Mouse (Mus musculus): Measurements from ENCODE around the gene Slc25a1.

The Slc25a1 gene

GRCm38 (mm10) chr16:17921325-17922162, 6.5 kb downstream of the Slc25a1 start:
- peak; percentile 97 for DNase-seq

- no peak for DNase-seq
These were observed 7.4 kb downstream of the Slc25a1 start for GRCm38 (mm10) chr16:17920586-17920985.

- no peak for DNase-seq
These were observed 13.4 kb downstream of the Slc25a1 start, which contains the start of gene Gsc2 for GRCm38 (mm10) chr16:17914307-17915249. Gene Gsc2 (minus strand): TSS chr16:17915059.

- DNase-seq, result peak; percentile 88
These were observed 16.9 kb downstream of the Slc25a1 start, which contains the start of gene Ess2 for GRCm38 (mm10) chr16:17911052-17911595. Gene Ess2 (minus strand): TSS chr16:17911348.

- DNase-seq, result no peak
These were observed 29.6 kb downstream of the Slc25a1 start, which contains the start of the genes Dgcr2 and Tssk2 for GRCm38 (mm10) chr16:17898462-17898861. Gene Dgcr2 (minus strand): TSS chr16:17898562. Gene Tssk2 (plus strand): TSS chr16:17898637.

GRCm38 (mm10) chr16:17896091-17896490, 31.9 kb downstream of the Slc25a1 start:
- DNase-seq, result no peak

- DNase-seq, result no peak
These were observed 34.1 kb downstream of the Slc25a1 start, which contains the start of gene Tssk1 for GRCm38 (mm10) chr16:17893923-17894322. Gene Tssk1 (plus strand): TSS chr16:17894223.

GRCm38 (mm10) chr16:17892606-17893005, 35.4 kb downstream of the Slc25a1 start:
- DNase-seq, result peak; percentile 43

GRCm38 (mm10) chr16:17891567-17891959, 36.5 kb downstream of the Slc25a1 start, which contains the start of gene Gm20518:
Gene Gm20518 (minus strand): TSS chr16:17891671.
- DNase-seq, result peak; percentile 100

GRCm38 (mm10) chr16:17890917-17891566, 37.0 kb downstream of the Slc25a1 start:
- peak; percentile 79 for DNase-seq

GRCm38 (mm10) chr16:17890342-17890727, 37.7 kb downstream of the Slc25a1 start:
- DNase-seq, result no peak

GRCm38 (mm10) chr16:17889689-17890341, 38.2 kb downstream of the Slc25a1 start:
- no peak for DNase-seq

GRCm38 (mm10) chr16:17884116-17884515, 43.9 kb downstream of the Slc25a1 start:
- DNase-seq, result no peak

- DNase-seq, result no peak
These were observed 45.8 kb downstream of the Slc25a1 start for GRCm38 (mm10) chr16:17882196-17882595.

- DNase-seq, result no peak
These were observed 48.4 kb downstream of the Slc25a1 start for GRCm38 (mm10) chr16:17879571-17879970.

- DNase-seq, result no peak
These were observed 51.9 kb downstream of the Slc25a1 start for GRCm38 (mm10) chr16:17876096-17876495.

All from lung, postnatal 14 days (tissue).